In the genomic region with DNA sequence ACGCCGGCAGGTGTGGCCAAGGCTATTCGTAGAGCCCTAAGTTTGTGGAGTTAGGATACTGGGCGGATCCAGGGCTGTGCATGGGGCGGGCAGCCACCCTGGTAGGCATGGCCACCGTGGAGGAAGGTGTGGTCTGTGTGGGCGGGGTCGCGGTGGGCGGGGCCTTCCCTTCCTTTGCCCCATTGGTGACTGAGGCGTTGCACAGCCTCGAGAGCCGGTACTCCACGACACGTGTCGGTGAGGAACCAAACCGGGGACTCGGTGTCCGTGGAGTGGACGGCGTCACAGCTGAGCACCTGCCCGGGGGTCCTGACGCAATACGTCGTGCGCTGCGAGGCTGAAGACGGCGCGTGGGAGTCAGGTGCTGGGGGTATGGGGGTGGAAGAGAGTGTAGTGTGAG, we compare ENCODE assay signal across 8 mouse cellular contexts. TPM values are rescaled to one million over a fixed set of nuclear protein-coding genes. Genes with fewer than 3 reads are reported as not detected.
DNase-seq lines count a peak whose midpoint lies in the region; ATAC-seq and TF ChIP-seq lines count a peak whose summit lies in the region.

No protein-coding gene starts in this region.

- peaks cover 7% of the 10 kb centered on the region for H3K9me3 ChIP-seq in heart, embryonic 11.5 days (replicated peaks; ENCODE audit: control insufficient read depth, low read length)
- H3K9me3 ChIP-seq in hindbrain, embryonic 16.5 days (ENCODE audit: control insufficient read depth, low read length) = peaks cover 7% of the 10 kb centered on the region
- no peaks in the 10 kb centered on the region for H3K9me3 ChIP-seq in liver, embryonic 11.5 days (ENCODE audit: control insufficient read depth, low read length)
- H3K9me3 ChIP-seq in midbrain, postnatal 0 days (ENCODE audit: low read length) = 0 out of 2 replicates have a peak, but pooled peaks cover 2% of the 10 kb centered on the region

- H3K4me3 ChIP-seq in heart, embryonic 11.5 days (ENCODE audit: low read depth, low read length) = peak overlapping the region; percentile 10; the same call in 1 of the 2 replicates
- peak overlapping the region; percentile 24 for H3K4me3 ChIP-seq in hindbrain, embryonic 16.5 days (ENCODE audit: low read length)
- peak overlapping the region; percentile 24; the same call in 1 of the 2 replicates for H3K4me3 ChIP-seq in liver, embryonic 11.5 days (ENCODE audit: low read depth, low read length)
- H3K4me3 ChIP-seq in midbrain, postnatal 0 days (ENCODE audit: low read depth, low read length) = 0 out of 2 replicates have a peak overlapping the region, but pooled peaks have one; percentile 1

- H3K27ac ChIP-seq in heart, embryonic 11.5 days (ENCODE audit: low read depth, low read length) = no peak overlapping the region
- H3K27ac ChIP-seq in hindbrain, embryonic 16.5 days (ENCODE audit: low read depth, low read length) = no peak overlapping the region
- no peak overlapping the region for H3K27ac ChIP-seq in liver, embryonic 11.5 days (ENCODE audit: low read depth, low read length)
- no peak overlapping the region for H3K27ac ChIP-seq in midbrain, postnatal 0 days (ENCODE audit: low read depth, low read length)

- H3K4me2 ChIP-seq in heart, embryonic 11.5 days = peak overlapping the region; percentile 31
- H3K4me2 ChIP-seq in hindbrain, embryonic 16.5 days (ENCODE audit: low read length) = peak overlapping the region; percentile 38
- peak overlapping the region; percentile 57 for H3K4me2 ChIP-seq in liver, embryonic 11.5 days
- peak overlapping the region; percentile 20; the same call in 1 of the 2 replicates for H3K4me2 ChIP-seq in midbrain, postnatal 0 days (ENCODE audit: low read depth, low read length, poor library complexity, severe bottlenecking)

- 9% methylated on average over 30 of the region's 30 CpGs for WGBS in heart, embryonic 11.5 days (ENCODE audit: insufficient replicate concordance)
- 8% methylated on average over 27 of the region's 30 CpGs for WGBS in hindbrain, embryonic 16.5 days
- WGBS in liver, embryonic 11.5 days = 10% methylated on average over 30 of the region's 30 CpGs
- 13% methylated on average over 27 of the region's 30 CpGs for WGBS in midbrain, postnatal 0 days

- TF ChIP-seq CTCF in midbrain, postnatal 0 days (IDR thresholded peaks at IDR 0.05) = no peak

- ATAC-seq in heart, embryonic 11.5 days (replicated peaks; ENCODE audit: insufficient number of reproducible peaks, low FRiP score, low TSS enrichment) = peak; percentile 33; the same call in 1 of the 2 replicates
- peak; percentile 46; the same call in 1 of the 2 replicates for ATAC-seq in hindbrain, embryonic 16.5 days
- ATAC-seq in liver, embryonic 11.5 days (replicated peaks; ENCODE audit: low FRiP score) = peak; percentile 77
- ATAC-seq in midbrain, postnatal 0 days (ENCODE audit: low FRiP score) = peak; percentile 14; the same call in 1 of the 2 replicates
- ATAC-seq in cerebellum, adult (ENCODE audit: insufficient number of reproducible peaks, low FRiP score, low TSS enrichment) = no peak

- H3K36me3 ChIP-seq in heart, embryonic 11.5 days (ENCODE audit: control insufficient read depth, insufficient read depth, low read length) = no peaks in the 10 kb centered on the region
- H3K36me3 ChIP-seq in hindbrain, embryonic 16.5 days (ENCODE audit: control insufficient read depth, insufficient read depth, low read length) = no peaks in the 10 kb centered on the region
- no peaks in the 10 kb centered on the region for H3K36me3 ChIP-seq in liver, embryonic 11.5 days (ENCODE audit: control insufficient read depth, insufficient read depth, low read length)
- H3K36me3 ChIP-seq in midbrain, postnatal 0 days (ENCODE audit: insufficient read depth, low read length) = no peaks in the 10 kb centered on the region

- peaks cover 12% of the 10 kb centered on the region for H3K4me1 ChIP-seq in heart, embryonic 11.5 days (ENCODE audit: control insufficient read depth, insufficient read depth, low read length)
- peaks cover 2% of the 10 kb centered on the region; the same call in 1 of the 2 replicates for H3K4me1 ChIP-seq in hindbrain, embryonic 16.5 days (ENCODE audit: control insufficient read depth, insufficient read depth, low read depth, low read length)
- peaks cover 9% of the 10 kb centered on the region for H3K4me1 ChIP-seq in liver, embryonic 11.5 days (replicated peaks; ENCODE audit: control insufficient read depth, insufficient read depth, low read length)
- H3K4me1 ChIP-seq in midbrain, postnatal 0 days (ENCODE audit: insufficient read depth, low read length) = no peaks in the 10 kb centered on the region

- H3K9ac ChIP-seq in heart, embryonic 11.5 days (ENCODE audit: low read depth, low read length) = no peak overlapping the region
- H3K9ac ChIP-seq in hindbrain, embryonic 16.5 days (ENCODE audit: low read depth, low read length) = no peak overlapping the region
- no peak overlapping the region for H3K9ac ChIP-seq in liver, embryonic 11.5 days (ENCODE audit: low read depth, low read length)
- H3K9ac ChIP-seq in midbrain, postnatal 0 days (replicated peaks; ENCODE audit: low read length, poor library complexity, severe bottlenecking) = no peak overlapping the region

- H3K27me3 ChIP-seq in heart, embryonic 11.5 days (ENCODE audit: control insufficient read depth, insufficient read depth, low read length) = peaks cover 62% of the 10 kb centered on the region
- H3K27me3 ChIP-seq in hindbrain, embryonic 16.5 days (replicated peaks; ENCODE audit: control insufficient read depth, insufficient read depth, low read length) = peaks cover 31% of the 10 kb centered on the region
- H3K27me3 ChIP-seq in liver, embryonic 11.5 days (replicated peaks; ENCODE audit: control insufficient read depth, insufficient read depth, low read length) = peaks cover 12% of the 10 kb centered on the region
- H3K27me3 ChIP-seq in midbrain, postnatal 0 days (ENCODE audit: insufficient read depth, low read length) = peaks cover 24% of the 10 kb centered on the region

- DNase-seq in heart, adult 8-10 months (ENCODE audit: low spot score) = no peak
- peak; percentile 46 for DNase-seq in embryo, embryonic 9.5 days (ENCODE audit: extremely low spot score)
- peak; percentile 77 for DNase-seq in liver, embryonic 11.5 days (ENCODE audit: low spot score)
- DNase-seq in midbrain, postnatal 0 days (ENCODE audit: low spot score) = no peak
- DNase-seq in right cerebral cortex, postnatal 14 days = no peak

RNA-seq across cellular contexts. Expression of gene Il12rb1, which starts 8.4 kb away (rescaled TPM):
- 0.07 TPM in 1 of 2 replicates, not detected in the other for polyA plus RNA-seq in heart, embryonic 11.5 days (2014; fragmentation: Nextera tagmentation; extraction: Ambion mirVana)
- under 1 TPM in 2 of 4 experiments, not detected in 2; 0.16 to 0.49 TPM for total RNA-seq in heart, adult 8-10 months (2022)
- polyA plus RNA-seq in hindbrain, embryonic 16.5 days (2015; fragmentation: Nextera tagmentation; extraction: Ambion mirVana) = 0.11 and 0.14 TPM in 2 replicates
- polyA plus RNA-seq in liver, embryonic 11.5 days (2014; fragmentation: Nextera tagmentation; extraction: Ambion mirVana) = 0.10 and 0.25 TPM in 2 replicates
- total RNA-seq in midbrain, postnatal 0 days (2014; rRNA removed) = not detected in 2 replicates
- not detected in 2 replicates for polyA plus RNA-seq in midbrain, postnatal 0 days (2015; fragmentation: Nextera tagmentation; extraction: Ambion mirVana)

RNA-seq across cellular contexts. Expression of gene Mast3, which starts 11.8 kb away (rescaled TPM):
- 7.8 and 8.5 TPM in 2 replicates for polyA plus RNA-seq in heart, embryonic 11.5 days (2014; fragmentation: Nextera tagmentation; extraction: Ambion mirVana)
- 1 to 10 TPM; 6.5 to 8.4 (median 7.1) TPM for total RNA-seq in heart, adult 8-10 months (2022)
- polyA plus RNA-seq in hindbrain, embryonic 16.5 days (2015; fragmentation: Nextera tagmentation; extraction: Ambion mirVana) = 21.9 and 23.9 TPM in 2 replicates
- polyA plus RNA-seq in liver, embryonic 11.5 days (2014; fragmentation: Nextera tagmentation; extraction: Ambion mirVana) = 18.2 and 19.3 TPM in 2 replicates
- total RNA-seq in midbrain, postnatal 0 days (2014; rRNA removed) = 33.2 and 34.1 TPM in 2 replicates
- polyA plus RNA-seq in midbrain, postnatal 0 days (2015; fragmentation: Nextera tagmentation; extraction: Ambion mirVana) = 20.2 and 24.0 TPM in 2 replicates

RNA-seq across cellular contexts. Expression of gene Arrdc2, which starts 22.8 kb away (rescaled TPM):
- 2.4 and 3.2 TPM in 2 replicates for polyA plus RNA-seq in heart, embryonic 11.5 days (2014; fragmentation: Nextera tagmentation; extraction: Ambion mirVana)
- total RNA-seq in heart, adult 8-10 months (2022) = 10 to 100 TPM in 3 of 4 experiments, 1 to 10 TPM in 1; 7.9 to 23.0 (median 13.6) TPM
- polyA plus RNA-seq in hindbrain, embryonic 16.5 days (2015; fragmentation: Nextera tagmentation; extraction: Ambion mirVana) = 6.8 and 7.9 TPM in 2 replicates
- polyA plus RNA-seq in liver, embryonic 11.5 days (2014; fragmentation: Nextera tagmentation; extraction: Ambion mirVana) = 13.4 and 14.5 TPM in 2 replicates
- 13.6 TPM in 2 replicates for total RNA-seq in midbrain, postnatal 0 days (2014; rRNA removed)
- polyA plus RNA-seq in midbrain, postnatal 0 days (2015; fragmentation: Nextera tagmentation; extraction: Ambion mirVana) = 6.0 and 6.6 TPM in 2 replicates

RNA-seq across cellular contexts. Expression of gene Pik3r2, which starts 40.2 kb away (rescaled TPM):
- 21.5 and 23.1 TPM in 2 replicates for polyA plus RNA-seq in heart, embryonic 11.5 days (2014; fragmentation: Nextera tagmentation; extraction: Ambion mirVana)
- total RNA-seq in heart, adult 8-10 months (2022) = 10 to 100 TPM; 19.3 to 24.1 (median 22.2) TPM
- 115 and 118 TPM in 2 replicates for polyA plus RNA-seq in hindbrain, embryonic 16.5 days (2015; fragmentation: Nextera tagmentation; extraction: Ambion mirVana)
- polyA plus RNA-seq in liver, embryonic 11.5 days (2014; fragmentation: Nextera tagmentation; extraction: Ambion mirVana) = 41.5 and 44.6 TPM in 2 replicates
- 141 and 159 TPM in 2 replicates for total RNA-seq in midbrain, postnatal 0 days (2014; rRNA removed)
- polyA plus RNA-seq in midbrain, postnatal 0 days (2015; fragmentation: Nextera tagmentation; extraction: Ambion mirVana) = 102 and 113 TPM in 2 replicates

RNA-seq across cellular contexts. Expression of gene Kcnn1, which starts 46.4 kb away (rescaled TPM):
- polyA plus RNA-seq in heart, embryonic 11.5 days (2014; fragmentation: Nextera tagmentation; extraction: Ambion mirVana) = 0.55 and 1.1 TPM in 2 replicates
- total RNA-seq in heart, adult 8-10 months (2022) = 10 to 100 TPM; 12.5 to 14.4 (median 13.2) TPM
- polyA plus RNA-seq in hindbrain, embryonic 16.5 days (2015; fragmentation: Nextera tagmentation; extraction: Ambion mirVana) = 16.3 and 18.5 TPM in 2 replicates
- 0.47 and 0.73 TPM in 2 replicates for polyA plus RNA-seq in liver, embryonic 11.5 days (2014; fragmentation: Nextera tagmentation; extraction: Ambion mirVana)
- 32.5 and 32.8 TPM in 2 replicates for total RNA-seq in midbrain, postnatal 0 days (2014; rRNA removed)
- polyA plus RNA-seq in midbrain, postnatal 0 days (2015; fragmentation: Nextera tagmentation; extraction: Ambion mirVana) = 10.0 and 10.3 TPM in 2 replicates

Comparison
In these comparisons a context has a peak if more than half of its experiments do, and no peak if none do; other contexts are left out.
1. DNase-seq: peak in embryo, embryonic 9.5 days (single experiment) and liver, embryonic 11.5 days (single experiment); none in heart, adult 8-10 months (single experiment), midbrain, postnatal 0 days (single experiment) and right cerebral cortex, postnatal 14 days (single experiment).
2. Peak in every context shown above with its lines, with median percentiles within 50 percentile points of each other: H3K4me2 ChIP-seq and H3K4me3 ChIP-seq.